Mouse (Mus musculus): ENCODE measurements around the gene Rnf216. TPM values are rescaled to one million over a fixed set of nuclear protein-coding genes. Genes with fewer than 3 reads are reported as not detected.

Gene Rnf216
- polyA plus RNA-seq, 1 experiment from 2014 or later, result 49.5 TPM

DNA sequence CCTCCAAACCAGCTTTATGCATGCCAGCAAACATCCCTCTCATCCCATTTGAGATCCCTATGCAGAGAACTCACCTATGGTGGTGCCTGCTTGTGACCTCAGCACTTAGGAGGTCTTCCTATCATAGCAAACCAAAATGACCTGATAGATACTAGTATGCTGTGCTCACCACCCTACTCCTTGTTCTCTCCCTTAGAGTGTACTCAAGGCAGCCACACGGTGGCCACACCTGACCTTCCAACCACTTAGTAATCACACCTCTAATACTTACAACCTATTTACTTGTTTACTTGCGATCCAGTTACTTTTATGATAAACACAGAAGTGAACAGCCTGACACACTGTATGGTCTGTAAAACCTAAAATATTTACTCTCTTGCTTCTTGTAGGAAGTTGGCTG lies 58.1 kb downstream of the Rnf216 start:
- 83% methylated on average over 2 of the region's 2 CpGs for WGBS
- H3K9ac ChIP-seq (ENCODE audit: low read depth, low read length), result no peak overlapping the region
- DNase-seq (ENCODE audit: low spot score), result no peak
- H3K9me3 ChIP-seq (ENCODE audit: control insufficient read depth, low read length), result no peaks in the 10 kb centered on the region
- H3K4me2 ChIP-seq (replicated peaks; ENCODE audit: low read depth, low read length), result no peak overlapping the region
- H3K4me1 ChIP-seq (replicated peaks; ENCODE audit: control insufficient read depth, insufficient read depth, low read length), result no peaks in the 10 kb centered on the region
- H3K36me3 ChIP-seq (ENCODE audit: control insufficient read depth, insufficient read depth, low read length), result no peaks in the 10 kb centered on the region; the same call in 1 of the 2 replicates
- H3K27ac ChIP-seq (ENCODE audit: low read depth, low read length), result no peak overlapping the region
- no peak overlapping the region for H3K4me3 ChIP-seq (ENCODE audit: low read depth, low read length)
- no peaks in the 10 kb centered on the region for H3K27me3 ChIP-seq (ENCODE audit: control insufficient read depth, insufficient read depth, low read length)
- no peak for ATAC-seq (ENCODE audit: low FRiP score)

- Histone ChIP-seq H3K9me3 (ENCODE audit: control insufficient read depth, low read length) (no peaks in the 10 kb centered on the region), H3K4me1 (replicated peaks; ENCODE audit: control insufficient read depth, insufficient read depth, low read length) (no peaks in the 10 kb centered on the region), H3K9ac (ENCODE audit: low read depth, low read length) (no peak overlapping the region), H3K27ac (ENCODE audit: low read depth, low read length) (no peak overlapping the region), H3K4me3 (ENCODE audit: low read depth, low read length) (no peak overlapping the region), H3K4me2 (replicated peaks; ENCODE audit: low read depth, low read length) (no peak overlapping the region), H3K27me3 (ENCODE audit: control insufficient read depth, insufficient read depth, low read length) (no peaks in the 10 kb centered on the region), H3K36me3 (ENCODE audit: control insufficient read depth, insufficient read depth, low read length) (no peaks in the 10 kb centered on the region; the same call in 1 of the 2 replicates)
- DNase-seq (ENCODE audit: low spot score), result no peak
- no peak for ATAC-seq (ENCODE audit: low FRiP score)
- 67% methylated on average over 5 of the region's 5 CpGs for WGBS
Observed at GRCm38 (mm10) chr5:143053132-143053972, 59.4 kb downstream of the Rnf216 start.

DNA sequence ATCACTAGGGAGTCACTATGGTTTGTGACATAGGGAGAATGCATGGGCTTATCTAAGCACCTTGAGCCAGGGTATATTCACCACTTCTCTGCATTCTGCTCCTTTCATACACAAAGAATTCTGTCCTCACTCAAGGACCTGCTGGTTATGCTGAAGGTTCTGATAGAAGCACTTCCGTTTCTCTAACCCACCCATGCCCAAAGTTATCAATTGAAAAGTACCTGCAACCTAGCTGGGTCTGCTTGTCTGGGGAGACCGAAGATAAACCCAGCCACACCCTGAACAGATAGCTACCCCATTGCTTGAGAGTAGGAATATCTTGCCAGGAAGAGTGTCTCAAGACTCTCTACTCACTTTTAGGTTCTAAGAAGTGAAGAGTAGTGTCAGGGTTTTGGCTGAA lies 60.1 kb downstream of the Rnf216 start:
- ATAC-seq (ENCODE audit: low FRiP score), result no peak
- Histone ChIP-seq H3K9me3 (ENCODE audit: control insufficient read depth, low read length) (no peaks in the 10 kb centered on the region), H3K4me2 (replicated peaks; ENCODE audit: low read depth, low read length) (no peak overlapping the region), H3K4me1 (replicated peaks; ENCODE audit: control insufficient read depth, insufficient read depth, low read length) (no peaks in the 10 kb centered on the region), H3K9ac (ENCODE audit: low read depth, low read length) (no peak overlapping the region), H3K36me3 (ENCODE audit: control insufficient read depth, insufficient read depth, low read length) (no peaks in the 10 kb centered on the region; the same call in 1 of the 2 replicates), H3K27me3 (ENCODE audit: control insufficient read depth, insufficient read depth, low read length) (no peaks in the 10 kb centered on the region), H3K4me3 (ENCODE audit: low read depth, low read length) (no peak overlapping the region), H3K27ac (ENCODE audit: low read depth, low read length) (no peak overlapping the region)
- DNase-seq (ENCODE audit: low spot score), result no peak
- WGBS, result 91% methylated on average over 2 of the region's 2 CpGs

- DNase-seq (ENCODE audit: low spot score) (no peak), ATAC-seq (ENCODE audit: low FRiP score) (no peak)
- H3K4me1 ChIP-seq (replicated peaks; ENCODE audit: control insufficient read depth, insufficient read depth, low read length), result no peaks in the 10 kb centered on the region
- no peaks in the 10 kb centered on the region for H3K9me3 ChIP-seq (ENCODE audit: control insufficient read depth, low read length)
- no peak overlapping the region for H3K4me3 ChIP-seq (ENCODE audit: low read depth, low read length)
- H3K9ac ChIP-seq (ENCODE audit: low read depth, low read length), result no peak overlapping the region
- H3K27me3 ChIP-seq (ENCODE audit: control insufficient read depth, insufficient read depth, low read length), result no peaks in the 10 kb centered on the region
- H3K36me3 ChIP-seq (ENCODE audit: control insufficient read depth, insufficient read depth, low read length), result no peaks in the 10 kb centered on the region; the same call in 1 of the 2 replicates
- WGBS, result 80% methylated on average over 6 of the region's 6 CpGs
- no peak overlapping the region for H3K4me2 ChIP-seq (replicated peaks; ENCODE audit: low read depth, low read length)
- H3K27ac ChIP-seq (ENCODE audit: low read depth, low read length), result no peak overlapping the region
Observed at GRCm38 (mm10) chr5:143051851-143052250, 60.9 kb downstream of the Rnf216 start.

- Histone ChIP-seq H3K4me2 (replicated peaks; ENCODE audit: low read depth, low read length) (no peak overlapping the region), H3K4me1 (replicated peaks; ENCODE audit: control insufficient read depth, insufficient read depth, low read length) (no peaks in the 10 kb centered on the region), H3K27me3 (ENCODE audit: control insufficient read depth, insufficient read depth, low read length) (no peaks in the 10 kb centered on the region), H3K9ac (ENCODE audit: low read depth, low read length) (no peak overlapping the region), H3K4me3 (ENCODE audit: low read depth, low read length) (no peak overlapping the region), H3K36me3 (ENCODE audit: control insufficient read depth, insufficient read depth, low read length) (no peaks in the 10 kb centered on the region), H3K9me3 (ENCODE audit: control insufficient read depth, low read length) (no peaks in the 10 kb centered on the region), H3K27ac (ENCODE audit: low read depth, low read length) (no peak overlapping the region)
- ATAC-seq (ENCODE audit: low FRiP score) (no peak), DNase-seq (ENCODE audit: low spot score) (no peak)
- 84% methylated on average over 5 of the region's 5 CpGs for WGBS
Observed at GRCm38 (mm10) chr5:143050273-143050672, 62.5 kb downstream of the Rnf216 start.

- Histone ChIP-seq H3K9me3 (ENCODE audit: control insufficient read depth, low read length) (no peaks in the 10 kb centered on the region), H3K27me3 (ENCODE audit: control insufficient read depth, insufficient read depth, low read length) (no peaks in the 10 kb centered on the region), H3K9ac (ENCODE audit: low read depth, low read length) (no peak overlapping the region), H3K4me2 (replicated peaks; ENCODE audit: low read depth, low read length) (no peak overlapping the region), H3K4me1 (replicated peaks; ENCODE audit: control insufficient read depth, insufficient read depth, low read length) (no peaks in the 10 kb centered on the region), H3K27ac (ENCODE audit: low read depth, low read length) (no peak overlapping the region), H3K36me3 (ENCODE audit: control insufficient read depth, insufficient read depth, low read length) (no peaks in the 10 kb centered on the region), H3K4me3 (ENCODE audit: low read depth, low read length) (no peak overlapping the region)
- 74% methylated on average over 4 of the region's 4 CpGs for WGBS
- ATAC-seq (ENCODE audit: low FRiP score) (no peak), DNase-seq (ENCODE audit: low spot score) (no peak)
Observed at GRCm38 (mm10) chr5:143049746-143050145, 63.0 kb downstream of the Rnf216 start.

DNA sequence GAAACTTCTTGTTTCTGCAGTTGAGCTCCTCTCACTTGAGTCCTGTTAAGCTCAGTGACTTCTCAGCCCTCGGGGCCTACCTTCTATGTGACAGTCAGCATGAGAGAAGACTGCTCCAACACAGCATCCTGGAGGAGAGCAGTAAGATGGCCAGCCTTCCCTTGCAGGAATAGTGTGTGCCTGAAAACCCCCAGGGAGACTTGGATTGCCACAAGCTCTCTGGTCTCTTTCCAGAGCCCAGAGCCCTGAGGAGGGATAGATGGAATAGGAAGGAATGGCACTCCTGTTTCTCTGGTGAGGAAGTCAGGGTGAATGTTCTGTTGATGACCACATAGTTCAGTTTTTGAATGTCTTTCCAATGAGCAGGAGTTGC lies 63.8 kb downstream of the Rnf216 start:
- Histone ChIP-seq H3K4me2 (replicated peaks; ENCODE audit: low read depth, low read length) (no peak overlapping the region), H3K9ac (ENCODE audit: low read depth, low read length) (no peak overlapping the region), H3K27me3 (ENCODE audit: control insufficient read depth, insufficient read depth, low read length) (no peaks in the 10 kb centered on the region), H3K27ac (ENCODE audit: low read depth, low read length) (no peak overlapping the region), H3K9me3 (ENCODE audit: control insufficient read depth, low read length) (no peaks in the 10 kb centered on the region), H3K4me1 (replicated peaks; ENCODE audit: control insufficient read depth, insufficient read depth, low read length) (no peaks in the 10 kb centered on the region), H3K4me3 (ENCODE audit: low read depth, low read length) (no peak overlapping the region), H3K36me3 (ENCODE audit: control insufficient read depth, insufficient read depth, low read length) (no peaks in the 10 kb centered on the region)
- ATAC-seq (ENCODE audit: low FRiP score) (no peak), DNase-seq (ENCODE audit: low spot score) (no peak)
- WGBS, result 71% methylated on average over 1 of the region's 1 CpGs

DNA sequence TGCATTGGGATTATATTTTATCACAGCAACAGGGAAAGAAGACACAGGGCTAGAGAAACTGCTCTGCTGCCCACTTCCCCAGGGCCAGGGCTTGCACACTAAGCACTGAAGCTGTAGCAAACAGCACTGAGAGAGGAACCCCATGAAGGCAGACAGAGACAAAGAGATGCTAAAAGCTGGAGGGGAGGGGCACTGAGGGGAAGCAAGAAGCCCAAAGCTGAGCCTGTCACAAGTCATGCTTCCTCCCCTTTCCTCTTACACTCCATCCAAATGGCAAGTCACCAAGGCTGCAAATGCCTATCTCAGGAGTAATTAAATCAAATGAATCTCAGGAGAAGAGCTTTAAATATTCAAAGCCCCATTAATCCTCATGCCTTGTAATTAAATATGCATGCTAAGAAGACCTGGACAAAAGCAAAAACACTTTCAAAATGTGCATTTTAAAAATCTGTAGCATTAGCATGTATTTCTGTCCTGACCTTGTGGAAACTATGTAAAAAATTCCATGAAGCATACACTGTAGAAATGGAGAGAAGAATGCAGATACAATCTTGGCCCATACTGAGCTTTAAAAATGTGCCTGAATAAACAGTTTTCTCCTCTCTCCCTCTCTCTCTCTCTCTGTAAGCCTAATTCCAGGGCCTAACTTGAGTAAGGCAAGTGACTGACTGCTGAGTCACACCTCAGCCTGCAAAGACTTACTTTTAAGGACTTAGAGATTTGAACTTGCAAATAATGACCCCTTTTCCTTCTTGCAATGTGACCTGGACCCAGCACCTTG lies 64.4 kb downstream of the Rnf216 start:
- Histone ChIP-seq H3K27ac (ENCODE audit: low read depth, low read length) (no peak overlapping the region), H3K4me1 (replicated peaks; ENCODE audit: control insufficient read depth, insufficient read depth, low read length) (no peaks in the 10 kb centered on the region), H3K4me2 (replicated peaks; ENCODE audit: low read depth, low read length) (no peak overlapping the region), H3K36me3 (ENCODE audit: control insufficient read depth, insufficient read depth, low read length) (no peaks in the 10 kb centered on the region), H3K9ac (ENCODE audit: low read depth, low read length) (no peak overlapping the region), H3K9me3 (ENCODE audit: control insufficient read depth, low read length) (no peaks in the 10 kb centered on the region), H3K4me3 (ENCODE audit: low read depth, low read length) (no peak overlapping the region), H3K27me3 (ENCODE audit: control insufficient read depth, insufficient read depth, low read length) (no peaks in the 10 kb centered on the region)
- ATAC-seq (ENCODE audit: low FRiP score) (no peak), DNase-seq (ENCODE audit: low spot score) (no peak)

- Histone ChIP-seq H3K36me3 (ENCODE audit: control insufficient read depth, insufficient read depth, low read length) (no peaks in the 10 kb centered on the region), H3K9me3 (ENCODE audit: control insufficient read depth, low read length) (no peaks in the 10 kb centered on the region), H3K27me3 (ENCODE audit: control insufficient read depth, insufficient read depth, low read length) (no peaks in the 10 kb centered on the region), H3K27ac (ENCODE audit: low read depth, low read length) (no peak overlapping the region), H3K9ac (ENCODE audit: low read depth, low read length) (no peak overlapping the region), H3K4me1 (replicated peaks; ENCODE audit: control insufficient read depth, insufficient read depth, low read length) (no peaks in the 10 kb centered on the region), H3K4me2 (replicated peaks; ENCODE audit: low read depth, low read length) (no peak overlapping the region), H3K4me3 (ENCODE audit: low read depth, low read length) (no peak overlapping the region)
- DNase-seq (ENCODE audit: low spot score) (no peak), ATAC-seq (ENCODE audit: low FRiP score) (no peak)
- 93% methylated on average over 1 of the region's 1 CpGs for WGBS
Observed at GRCm38 (mm10) chr5:143047586-143047985, 65.2 kb downstream of the Rnf216 start.

Measured in hindbrain, embryonic 11.5 days (tissue).